Mouse (Mus musculus): ENCODE results near the gene Eya2. TPM values are rescaled to one million over a fixed set of nuclear protein-coding genes. Genes with fewer than 3 reads are reported as not detected.

The Eya2 gene
- total RNA-seq, 2 experiments from 2014 or later, result 3.7 to 5.1 TPM

GRCm38 (mm10) chr2:165584563-165584962 lies 10.3 kb upstream of the Eya2 start:
- no peak for DNase-seq
- intact Hi-C loops (cut with DNase I; ENCODE audit: low total_unique reads), result no loop called here

GRCm38 (mm10) chr2:165590742-165591141 lies 4.1 kb upstream of the Eya2 start:
- DNase-seq, result no peak
- intact Hi-C loops (cut with DNase I; ENCODE audit: low total_unique reads), result no loop called here

GRCm38 (mm10) chr2:165593763-165594162 lies 1.1 kb upstream of the Eya2 start:
- intact Hi-C loops (cut with DNase I; ENCODE audit: low total_unique reads), result no loop called here
- DNase-seq, result no peak

DNA sequence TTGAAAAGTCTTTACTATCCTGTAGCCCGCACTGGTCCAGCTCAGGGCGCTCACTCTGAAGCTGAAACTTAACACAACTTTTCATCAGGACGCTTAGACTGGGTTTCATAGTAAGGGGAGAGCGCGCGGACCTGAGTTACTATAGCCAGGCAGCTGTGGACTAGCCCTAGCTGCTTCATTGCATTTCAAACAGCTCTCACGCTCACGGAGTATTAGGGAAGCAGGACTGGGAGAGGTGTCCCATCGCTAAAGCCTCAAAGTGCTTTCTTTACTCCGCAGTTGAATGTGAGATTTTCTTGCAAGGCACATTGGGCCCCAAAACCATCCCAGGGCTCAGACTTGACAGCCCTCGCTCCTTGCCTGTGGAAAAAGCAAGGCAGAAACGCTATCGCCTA lies 841 bp downstream of the Eya2 start:
- intact Hi-C loops (cut with DNase I; ENCODE audit: low total_unique reads), result no loop called here
- no peak for DNase-seq

DNA sequence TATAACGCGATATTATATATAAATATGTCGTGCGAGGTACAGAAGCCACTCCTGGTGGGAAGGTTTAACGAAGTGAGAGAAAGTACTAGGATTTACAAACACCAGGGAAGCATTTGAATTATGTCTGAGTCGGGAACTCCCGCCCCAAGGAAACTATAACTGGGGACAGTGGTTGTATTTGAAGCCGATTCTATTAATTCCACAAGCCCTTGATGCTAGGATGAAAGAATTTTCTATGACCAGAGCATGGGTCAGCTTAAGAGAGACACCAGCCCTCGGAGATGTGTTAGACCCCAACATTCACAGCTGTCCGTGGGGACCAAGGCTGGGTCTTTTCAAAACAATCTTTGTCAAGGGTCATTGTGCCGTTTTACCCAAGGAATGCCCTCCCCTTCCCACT lies 1.3 kb downstream of the Eya2 start:
- intact Hi-C loops (cut with DNase I; ENCODE audit: low total_unique reads), result no loop called here
- DNase-seq, result no peak

DNA sequence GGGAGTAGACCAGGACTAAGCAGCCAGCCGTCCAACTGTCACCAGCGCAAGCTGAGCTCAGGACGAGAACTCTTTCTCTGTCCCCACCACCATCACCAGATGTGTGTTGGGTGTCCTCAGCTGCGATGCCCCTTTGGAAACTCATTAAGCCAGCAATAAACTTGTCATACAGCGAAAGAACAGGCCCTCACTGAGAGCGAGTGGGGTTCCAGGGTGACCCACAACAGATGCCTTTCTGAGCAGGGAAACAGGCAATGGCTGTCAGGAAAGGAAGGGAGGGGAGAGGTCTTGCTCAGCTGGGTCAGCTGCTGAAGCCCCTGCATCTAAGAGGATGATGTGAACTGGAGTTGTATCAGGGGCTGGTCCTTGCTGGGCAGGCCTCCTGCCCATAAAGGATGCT lies 2.7 kb downstream of the Eya2 start:
- no peak for DNase-seq
- intact Hi-C loops (cut with DNase I; ENCODE audit: low total_unique reads), result no loop called here

- no peak for DNase-seq
- intact Hi-C loops (cut with DNase I; ENCODE audit: low total_unique reads), result no loop called here
Measured at GRCm38 (mm10) chr2:165598139-165598538, 3.3 kb downstream of the Eya2 start.

- intact Hi-C loops (cut with DNase I; ENCODE audit: low total_unique reads), result no loop called here
- DNase-seq, result no peak
Measured at GRCm38 (mm10) chr2:165599566-165599965, 4.7 kb downstream of the Eya2 start.

DNA sequence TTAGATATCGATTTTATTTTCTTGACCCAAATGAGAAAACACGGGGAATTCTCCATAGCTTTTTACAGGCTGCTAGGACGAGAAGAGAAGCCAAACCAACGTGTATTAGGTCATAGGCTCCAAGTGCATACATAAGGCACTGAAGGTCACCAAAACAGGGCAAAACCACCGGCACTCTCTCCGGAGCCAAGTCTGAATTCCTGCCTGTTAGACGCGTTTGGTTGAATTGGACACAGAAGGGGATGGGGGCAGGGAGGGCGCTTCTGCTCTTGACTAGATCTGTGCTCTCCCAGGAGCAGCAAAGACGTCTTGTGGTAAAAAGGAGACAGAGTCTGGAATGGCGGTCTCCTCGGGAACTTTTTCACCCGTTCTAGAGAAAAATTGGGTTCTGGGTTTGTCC lies 6.1 kb downstream of the Eya2 start:
- no peak for DNase-seq
- intact Hi-C loops (cut with DNase I; ENCODE audit: low total_unique reads), result no loop called here

- intact Hi-C loops (cut with DNase I; ENCODE audit: low total_unique reads), result no loop called here
- DNase-seq, result no peak
Measured at GRCm38 (mm10) chr2:165601605-165602004, 6.8 kb downstream of the Eya2 start.

- intact Hi-C loops (cut with DNase I; ENCODE audit: low total_unique reads), result no loop called here
- no peak for DNase-seq
Measured at GRCm38 (mm10) chr2:165603775-165604174, 8.9 kb downstream of the Eya2 start.

- DNase-seq, result no peak
- intact Hi-C loops (cut with DNase I; ENCODE audit: low total_unique reads), result no loop called here
Measured at GRCm38 (mm10) chr2:165611551-165612253, 16.9 kb downstream of the Eya2 start.

GRCm38 (mm10) chr2:165613741-165614339 lies 19.0 kb downstream of the Eya2 start:
- intact Hi-C loops (cut with DNase I; ENCODE audit: low total_unique reads), result no loop called here
- peak; percentile 65 for DNase-seq

DNA sequence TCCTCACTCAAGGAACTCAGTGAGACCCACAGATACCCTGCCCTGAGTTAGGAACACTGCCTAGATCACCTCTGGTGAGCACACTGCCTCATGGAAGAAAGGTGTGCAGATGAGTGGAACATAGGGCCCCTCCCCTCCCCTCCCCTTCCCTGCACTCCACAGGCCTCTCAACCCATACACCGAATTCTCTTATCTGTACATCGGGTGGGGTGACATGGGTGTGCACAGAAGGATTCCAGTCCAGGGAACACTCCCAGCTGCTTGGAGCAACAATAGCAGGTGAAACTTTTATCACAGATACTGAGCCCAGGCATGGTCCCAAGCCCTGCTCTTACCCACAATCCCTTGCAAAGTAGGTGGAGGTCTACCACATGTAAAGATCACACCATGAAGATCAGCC lies 26.7 kb downstream of the Eya2 start:
- DNase-seq, result no peak
- intact Hi-C loops (cut with DNase I; ENCODE audit: low total_unique reads), result no loop called here

GRCm38 (mm10) chr2:165622596-165622995 lies 27.8 kb downstream of the Eya2 start:
- intact Hi-C loops (cut with DNase I; ENCODE audit: low total_unique reads), result no loop called here
- no peak for DNase-seq

- intact Hi-C loops (cut with DNase I; ENCODE audit: low total_unique reads), result no loop called here
Measured at GRCm38 (mm10) chr2:165626826-165627225, 32.0 kb downstream of the Eya2 start.

GRCm38 (mm10) chr2:165627974-165628373 lies 33.1 kb downstream of the Eya2 start:
- intact Hi-C loops (cut with DNase I; ENCODE audit: low total_unique reads), result no loop called here
- no peak for DNase-seq

More at GRCm38 (mm10) chr2:165626826-165627225, 32.0 kb downstream of the Eya2 start:
- no peak for DNase-seq

- peak; percentile 52 for DNase-seq
- intact Hi-C loops (cut with DNase I; ENCODE audit: low total_unique reads), result no loop called here
Measured at GRCm38 (mm10) chr2:165629900-165630299, 35.1 kb downstream of the Eya2 start.

DNA sequence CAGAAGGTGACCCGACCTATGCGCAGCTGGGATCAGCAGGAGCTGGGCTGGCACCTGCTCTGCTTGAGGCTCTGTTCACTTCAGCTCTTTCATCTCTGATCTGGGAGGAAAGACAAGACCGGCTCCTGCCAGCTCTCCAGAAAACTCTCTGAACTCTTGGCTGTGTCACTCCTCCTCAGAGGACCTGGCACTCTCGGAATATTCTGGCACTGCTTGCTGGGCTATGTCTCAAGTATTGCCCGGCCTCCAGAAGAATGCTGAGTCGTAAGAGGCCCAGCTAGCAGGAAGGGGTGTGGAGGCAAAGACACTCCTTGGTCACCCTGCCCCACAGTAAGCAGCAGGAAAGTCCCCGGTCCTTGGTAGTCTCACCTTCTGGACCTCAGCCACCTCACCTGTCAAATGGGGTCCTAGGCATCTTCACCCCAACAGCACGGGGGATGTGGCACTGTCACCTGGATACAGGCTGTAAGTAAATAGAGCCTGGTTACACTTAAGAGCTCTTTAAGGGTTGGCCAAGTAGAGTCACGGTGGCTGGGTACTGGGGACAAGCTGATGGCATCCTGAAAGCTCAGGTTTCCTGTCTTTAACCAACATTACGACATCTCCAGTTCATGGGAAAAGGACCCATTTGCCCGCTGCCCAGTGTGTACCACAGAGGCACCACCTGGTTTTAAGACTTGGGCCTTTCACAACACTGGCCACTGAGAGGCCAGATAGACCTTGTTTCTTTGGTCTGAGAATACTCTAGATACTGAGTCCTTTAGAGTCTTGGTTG lies 38.4 kb downstream of the Eya2 start:
- intact Hi-C loops (cut with DNase I; ENCODE audit: low total_unique reads), result no loop called here
- DNase-seq, result peak; percentile 49

DNA sequence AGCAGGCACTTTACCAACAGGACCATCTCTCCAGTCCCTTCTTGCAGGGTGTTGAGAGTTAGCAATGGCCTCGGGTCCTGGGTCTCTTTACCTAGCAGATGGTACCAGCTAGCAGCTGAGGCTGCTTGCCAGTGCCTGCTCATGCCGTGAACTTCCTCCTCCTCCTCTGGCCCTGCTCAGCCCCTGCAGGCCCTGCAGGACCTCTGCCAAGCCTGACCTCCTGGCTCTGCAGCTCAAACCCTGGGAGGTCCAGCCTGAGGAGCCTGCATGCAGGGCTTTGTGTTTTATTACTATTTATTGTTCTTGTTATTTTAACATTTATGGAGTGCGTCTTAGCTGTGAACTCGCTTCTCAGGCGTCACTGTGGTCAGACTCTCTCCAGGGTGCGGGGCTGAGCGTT lies 39.6 kb downstream of the Eya2 start:
- intact Hi-C loops (cut with DNase I; ENCODE audit: low total_unique reads), result no loop called here
- peak; percentile 40 for DNase-seq
